Mouse (Mus musculus): ENCODE data around the gene Pla2g2c. TPM values are rescaled to one million over a fixed set of nuclear protein-coding genes. Genes with fewer than 3 reads are reported as not detected.

Pla2g2c gene
- polyA plus RNA-seq, 2 experiments from 2014 or later: not detected

GRCm38 (mm10) chr4:138753608-138754007 lies 29.0 kb downstream of the Pla2g2c start:
- no peak for ATAC-seq

GRCm38 (mm10) chr4:138754432-138754831 lies 29.8 kb downstream of the Pla2g2c start:
- no peak for ATAC-seq

GRCm38 (mm10) chr4:138755439-138755838 lies 30.8 kb downstream of the Pla2g2c start:
- ATAC-seq: no peak

- no peak for ATAC-seq
Observed at GRCm38 (mm10) chr4:138755983-138756382, 31.4 kb downstream of the Pla2g2c start.

- no peak for ATAC-seq
Observed at GRCm38 (mm10) chr4:138757416-138757815, 32.8 kb downstream of the Pla2g2c start, which contains the start of gene Pla2g2f. Pla2g2f (minus strand) TSS chr4:138757626.

GRCm38 (mm10) chr4:138762266-138762665 lies 37.7 kb downstream of the Pla2g2c start:
- ATAC-seq: no peak

- ATAC-seq: no peak
Observed at GRCm38 (mm10) chr4:138771970-138772369, 47.4 kb downstream of the Pla2g2c start.

- no peak for ATAC-seq
Observed at GRCm38 (mm10) chr4:138772386-138772785, 47.8 kb downstream of the Pla2g2c start.

- no peak for ATAC-seq
Observed at GRCm38 (mm10) chr4:138775435-138775834, 50.8 kb downstream of the Pla2g2c start, which contains the start of gene Pla2g2d. Pla2g2d (plus strand) TSS chr4:138775735.

- no peak for ATAC-seq
Observed at GRCm38 (mm10) chr4:138777417-138778407, 53.1 kb downstream of the Pla2g2c start.

GRCm38 (mm10) chr4:138780300-138780699 lies 55.7 kb downstream of the Pla2g2c start:
- no peak for ATAC-seq

GRCm38 (mm10) chr4:138782098-138782497 lies 57.5 kb downstream of the Pla2g2c start:
- ATAC-seq: no peak

- ATAC-seq: no peak
Observed at GRCm38 (mm10) chr4:138785721-138786120, 61.1 kb downstream of the Pla2g2c start.

GRCm38 (mm10) chr4:138786141-138786540 lies 61.5 kb downstream of the Pla2g2c start:
- no peak for ATAC-seq

GRCm38 (mm10) chr4:138788381-138788780 lies 63.8 kb downstream of the Pla2g2c start:
- ATAC-seq: no peak

GRCm38 (mm10) chr4:138791452-138791851 lies 66.9 kb downstream of the Pla2g2c start:
- no peak for ATAC-seq

- no peak for ATAC-seq
Observed at GRCm38 (mm10) chr4:138792599-138792998, 68.0 kb downstream of the Pla2g2c start.

GRCm38 (mm10) chr4:138793276-138793675 lies 68.7 kb downstream of the Pla2g2c start:
- ATAC-seq: no peak

- ATAC-seq: no peak
Observed at GRCm38 (mm10) chr4:138794344-138794743, 69.8 kb downstream of the Pla2g2c start.

Other genes with a start within 250 kb of the Pla2g2c start
- not detected for gene Vwa5b1, start 88.9 kb upstream of the Pla2g2c start, polyA plus RNA-seq (2017; shearing (Covaris generic))
- not detected for gene Ubxn10, start 12.4 kb downstream of the Pla2g2c start, polyA plus RNA-seq (2017; shearing (Covaris generic))
- not detected for gene Pla2g2f, start 32.8 kb downstream of the Pla2g2c start, polyA plus RNA-seq (2017; shearing (Covaris generic))
- under 1 TPM; 0.15 to 0.85 TPM for gene Pla2g2d, start 50.9 kb downstream of the Pla2g2c start, polyA plus RNA-seq (2017; shearing (Covaris generic))
- not detected for gene Pla2g5, start 138.7 kb downstream of the Pla2g2c start, polyA plus RNA-seq (2017; shearing (Covaris generic))
- not detected for gene Gm13030, start 149.2 kb downstream of the Pla2g2c start, polyA plus RNA-seq (2017; shearing (Covaris generic))
- gene Pla2g2e, start 153.2 kb downstream of the Pla2g2c start, polyA plus RNA-seq (2017; shearing (Covaris generic)): not detected
- under 1 TPM in 1 of 2 experiments, not detected in 1; 0.62 TPM for gene Otud3, start 189.2 kb downstream of the Pla2g2c start, polyA plus RNA-seq (2017; shearing (Covaris generic))
- gene Rnf186, start 242.3 kb downstream of the Pla2g2c start, polyA plus RNA-seq (2017; shearing (Covaris generic)): not detected
- 10 to 100 TPM; 22.5 to 44.8 TPM for gene Tmco4, start 248.1 kb downstream of the Pla2g2c start, polyA plus RNA-seq (2017; shearing (Covaris generic))

Measured in CD4-positive, CD25-positive, alpha-beta regulatory T cell, adult 4 months (primary cell).